Mouse (Mus musculus) myocyte (in vitro differentiated cells): ENCODE data around the gene Tex33. TPM values are rescaled to one million over a fixed set of nuclear protein-coding genes. Genes with fewer than 3 reads are reported as not detected.
A peak's percentile ranks its signal among the peaks of the same experiment; 100 is the strongest.

Experiments
- H3K27me3 ChIP-seq: one replicate; pipeline ENCODE4 v1.6.1; 2011; ENCODE audit not compliant: control insufficient read depth, insufficient read depth, insufficient read length
- H3K36me3 ChIP-seq: one replicate; pipeline ENCODE4 v1.6.1; 2011; ENCODE audit not compliant: control insufficient read depth, insufficient read depth
- H3K4me2 ChIP-seq: one replicate; pipeline ENCODE4 v1.6.1; 2011; ENCODE audit warnings: low read depth, control low read depth
- H3K4me3 ChIP-seq: one replicate; pipeline ENCODE4 v1.5.1; 2011; ENCODE audit warnings: mild to moderate bottlenecking, control low read depth, moderate library complexity
- H3K79me2 ChIP-seq: one replicate; pipeline ENCODE4 v1.6.1; 2011; ENCODE audit not compliant: control insufficient read depth, insufficient read depth
- H3ac ChIP-seq: one replicate; pipeline ENCODE4 v1.6.1; 2011; ENCODE audit not compliant: control insufficient read depth, insufficient read length
- CEBPB ChIP-seq: IDR thresholded peaks from 2 replicates; pipeline ENCODE4 v1.6.1; 2011; ENCODE audit warnings: mild to moderate bottlenecking, moderate library complexity; ENCODE audit not compliant: poor library complexity, insufficient read depth, severe bottlenecking
- E2F4 ChIP-seq: IDR thresholded peaks from one replicate; pipeline ENCODE4 v1.6.1; 2011; ENCODE audit warnings: mild to moderate bottlenecking, control low read depth, moderate library complexity; ENCODE audit not compliant: insufficient read depth
- MAX ChIP-seq: IDR thresholded peaks from one replicate; pipeline ENCODE4 v1.6.1; 2011; ENCODE audit warnings: low read depth, mild to moderate bottlenecking, control low read depth
- MYOD1 ChIP-seq, 3 experiments: IDR thresholded peaks; one replicate each; pipeline ENCODE4 v1.6.1; 2011; ENCODE audit warnings: control low read depth in 2 of 3, low read depth in 2 of 3, mild to moderate bottlenecking in 2 of 3, moderate library complexity in 1 of 3; ENCODE audit not compliant: insufficient read length in 2 of 3, control insufficient read depth in 1 of 3
- MYOG ChIP-seq, 3 experiments: IDR thresholded peaks; one replicate each; pipeline ENCODE4 v1.6.1; 2011; ENCODE audit warnings: control low read depth in 2 of 3, low read depth in 2 of 3, mild to moderate bottlenecking in 2 of 3; ENCODE audit not compliant: insufficient read length in 2 of 3, control insufficient read depth in 1 of 3, insufficient read depth in 1 of 3
- POLR2A ChIP-seq: IDR thresholded peaks from one replicate; pipeline ENCODE4 v1.6.1; 2011; ENCODE audit warnings: low read depth, mild to moderate bottlenecking, control low read depth, moderate library complexity; ENCODE audit not compliant: insufficient read length
- POLR2AphosphoS2 ChIP-seq: IDR thresholded peaks from one replicate; pipeline ENCODE4 v1.6.1; 2011; ENCODE audit warnings: low read depth, control low read depth; ENCODE audit not compliant: insufficient read length
- REST ChIP-seq: IDR thresholded peaks from one replicate; pipeline ENCODE4 v1.6.1; 2011; ENCODE audit warnings: mild to moderate bottlenecking, control low read depth, moderate library complexity; ENCODE audit not compliant: insufficient read depth, insufficient read length
- SRF ChIP-seq: IDR thresholded peaks from one replicate; pipeline ENCODE4 v1.6.1; 2011; ENCODE audit warnings: low read depth; ENCODE audit not compliant: control insufficient read depth, insufficient read length
- TCF12 ChIP-seq: IDR thresholded peaks from one replicate; pipeline ENCODE4 v1.6.1; 2011; ENCODE audit warnings: mild to moderate bottlenecking, control low read depth; ENCODE audit not compliant: poor library complexity, insufficient read depth, severe bottlenecking
- TCF3 ChIP-seq: IDR thresholded peaks from one replicate; pipeline ENCODE4 v1.6.1; 2011; ENCODE audit warnings: low read depth, control low read depth; ENCODE audit not compliant: insufficient read length
- USF1 ChIP-seq: IDR thresholded peaks from one replicate; pipeline ENCODE4 v1.6.1; 2011; ENCODE audit warnings: low read depth, mild to moderate bottlenecking, control low read depth, moderate library complexity
- polyA plus RNA-seq: library from polyadenylated mRNA; unstranded; fragments of >200 nt; fragmentation: generic; extraction: Trizol; gene quantifications from one replicate; pipeline ENCODE4 v1.2.1, GENCODE M21; 2012; ENCODE audit warnings: missing spikeins

Tex33 gene
- not detected for polyA plus RNA-seq

DNA sequence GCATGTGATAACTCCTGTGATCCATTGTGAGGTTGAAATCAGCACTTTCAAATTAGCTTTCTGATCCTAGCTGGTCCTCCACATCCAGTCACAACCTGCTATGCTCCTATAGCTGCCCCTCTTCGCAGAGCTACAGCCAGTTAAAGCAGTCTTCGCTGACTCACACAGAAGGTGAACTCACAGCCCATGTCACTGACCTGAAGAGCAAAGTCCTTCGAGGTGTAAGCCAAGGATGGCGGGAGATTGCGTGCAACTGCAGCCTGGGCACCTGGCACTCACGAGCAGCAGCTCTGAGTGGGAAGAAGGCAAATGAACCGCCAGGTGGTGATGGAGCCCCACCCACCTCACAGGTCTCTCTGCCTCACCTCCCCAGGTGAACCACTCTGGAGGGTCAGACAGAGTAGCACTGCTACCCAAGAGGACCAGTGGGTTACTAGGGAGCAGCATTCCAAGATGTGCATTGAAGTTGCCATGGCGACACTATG lies at the start of gene Tex33:
Gene Tex33 (minus strand): TSS at position 435 of the 485 bp plus-strand sequence.
- no peaks in the 10 kb centered on the region for H3K36me3 ChIP-seq
- H3K79me2 ChIP-seq = no peaks in the 10 kb centered on the region
- no peak within 1 kb of the TSS for H3K4me3 ChIP-seq
- peaks cover 37% of the 10 kb centered on the region for H3K27me3 ChIP-seq
- H3K4me2 ChIP-seq = no peak within 1 kb of the TSS
- no peak for TF ChIP-seq CEBPB
- no peak for TF ChIP-seq TCF12
- TF ChIP-seq MYOG (IDR thresholded peaks at IDR 0.05; ENCODE audit: control insufficient read depth in 1 of 3, insufficient read depth in 1 of 3, insufficient read length in 2 of 3, low read depth in 2 of 3) = no peak
- TF ChIP-seq TCF3 = no peak
- no peak for TF ChIP-seq E2F4
- TF ChIP-seq POLR2AphosphoS2 = no peak
- TF ChIP-seq SRF = no peak
- TF ChIP-seq POLR2A = no peak
- no peak for TF ChIP-seq MAX
- TF ChIP-seq MYOD1 (IDR thresholded peaks at IDR 0.05; ENCODE audit: control insufficient read depth in 1 of 3, insufficient read length in 2 of 3, low read depth in 2 of 3) = no peak
- TF ChIP-seq REST = no peak
- H3ac ChIP-seq = no peak within 1 kb of the TSS

DNA sequence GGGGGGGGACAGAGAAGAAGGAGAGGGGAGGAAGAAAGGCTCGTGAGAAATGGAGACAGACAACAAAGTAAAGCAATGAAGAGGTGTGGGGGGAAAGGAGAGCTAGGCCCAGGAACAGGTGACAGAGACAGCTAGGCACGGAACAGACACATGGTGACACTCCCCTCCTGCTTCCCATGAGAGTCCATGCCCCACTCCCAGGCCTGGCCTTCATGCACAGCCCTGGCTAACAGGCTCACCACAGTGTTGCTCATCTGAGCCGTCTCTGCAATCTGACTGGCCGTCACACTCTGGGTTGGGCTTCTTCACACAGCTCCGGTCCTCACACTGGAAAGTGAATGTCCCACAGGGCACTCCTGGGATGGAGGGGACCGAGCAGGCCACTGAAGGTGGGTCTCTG lies 48.1 kb upstream of the Tex33 start:
- H3K4me2 ChIP-seq = no peak overlapping the region
- no peaks in the 10 kb centered on the region for H3K36me3 ChIP-seq
- TF ChIP-seq CEBPB = no peak
- TF ChIP-seq POLR2AphosphoS2 = peak; percentile 70
- no peak overlapping the region for H3ac ChIP-seq
- no peaks in the 10 kb centered on the region for H3K79me2 ChIP-seq
- no peak overlapping the region for H3K4me3 ChIP-seq
- no peaks in the 10 kb centered on the region for H3K27me3 ChIP-seq

DNA sequence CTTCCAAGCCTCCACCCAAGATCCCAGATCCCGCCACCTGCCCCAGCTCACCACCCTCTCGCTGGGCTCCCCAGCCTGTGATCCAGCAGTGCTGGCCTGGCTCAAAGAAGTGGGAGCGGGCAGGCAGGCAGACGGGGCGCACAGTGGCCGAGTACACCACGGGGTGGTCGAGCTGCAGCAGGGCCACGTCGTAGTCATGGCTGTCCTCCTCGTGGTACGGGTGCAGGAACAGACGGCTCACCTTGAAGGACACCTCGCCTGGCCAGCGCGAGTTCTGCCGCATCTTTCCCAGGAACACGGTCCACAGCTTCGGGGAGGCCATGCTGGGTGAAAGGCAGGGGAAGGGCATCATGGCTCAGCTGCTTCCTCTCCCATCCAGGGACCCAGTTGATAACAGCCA lies 46.5 kb upstream of the Tex33 start:
- TF ChIP-seq USF1 (no peak), MYOG (IDR thresholded peaks at IDR 0.05; ENCODE audit: control insufficient read depth in 1 of 3, insufficient read depth in 1 of 3, insufficient read length in 2 of 3, low read depth in 2 of 3) (peak in 1 of 3 experiments; percentile 18), POLR2AphosphoS2 (peak; percentile 76)
- H3K27me3 ChIP-seq = no peaks in the 10 kb centered on the region
- no peak overlapping the region for H3ac ChIP-seq
- H3K36me3 ChIP-seq = no peaks in the 10 kb centered on the region
- no peak overlapping the region for H3K4me2 ChIP-seq
- no peak overlapping the region for H3K4me3 ChIP-seq
- H3K79me2 ChIP-seq = no peaks in the 10 kb centered on the region

DNA sequence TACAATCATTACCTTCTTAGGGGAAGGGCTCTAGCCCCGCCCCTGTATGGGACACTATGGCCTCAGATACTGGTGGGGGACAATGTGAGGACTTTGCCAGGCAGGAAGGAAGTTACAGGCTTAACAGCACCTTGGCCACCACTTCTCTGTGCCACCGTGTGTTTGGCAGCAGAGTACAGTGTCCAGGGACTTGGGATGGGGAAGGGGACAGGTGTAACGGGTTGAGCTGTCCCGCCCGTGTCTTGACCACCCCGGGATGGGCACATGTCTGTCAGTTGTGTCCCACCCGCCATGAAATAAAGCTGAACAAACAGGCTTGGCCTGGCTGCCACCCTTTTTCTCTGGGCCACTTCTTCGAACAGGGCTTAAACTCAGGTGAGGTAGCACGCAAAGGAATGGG lies 43.3 kb upstream of the Tex33 start:
- Histone ChIP-seq H3ac (no peak overlapping the region), H3K4me2 (no peak overlapping the region), H3K27me3 (no peaks in the 10 kb centered on the region), H3K4me3 (no peak overlapping the region), H3K36me3 (no peaks in the 10 kb centered on the region), H3K79me2 (no peaks in the 10 kb centered on the region)
- TF ChIP-seq MAX = no peak
- no peak for TF ChIP-seq E2F4
- no peak for TF ChIP-seq MYOG (IDR thresholded peaks at IDR 0.05; ENCODE audit: control insufficient read depth in 1 of 3, insufficient read depth in 1 of 3, insufficient read length in 2 of 3, low read depth in 2 of 3)
- TF ChIP-seq POLR2A = no peak
- no peak for TF ChIP-seq TCF12
- TF ChIP-seq TCF3 = no peak
- TF ChIP-seq SRF = no peak
- TF ChIP-seq REST = no peak
- TF ChIP-seq POLR2AphosphoS2 = no peak
- no peak for TF ChIP-seq USF1
- TF ChIP-seq MYOD1 (IDR thresholded peaks at IDR 0.05; ENCODE audit: control insufficient read depth in 1 of 3, insufficient read length in 2 of 3, low read depth in 2 of 3) = no peak
- TF ChIP-seq CEBPB = no peak

DNA sequence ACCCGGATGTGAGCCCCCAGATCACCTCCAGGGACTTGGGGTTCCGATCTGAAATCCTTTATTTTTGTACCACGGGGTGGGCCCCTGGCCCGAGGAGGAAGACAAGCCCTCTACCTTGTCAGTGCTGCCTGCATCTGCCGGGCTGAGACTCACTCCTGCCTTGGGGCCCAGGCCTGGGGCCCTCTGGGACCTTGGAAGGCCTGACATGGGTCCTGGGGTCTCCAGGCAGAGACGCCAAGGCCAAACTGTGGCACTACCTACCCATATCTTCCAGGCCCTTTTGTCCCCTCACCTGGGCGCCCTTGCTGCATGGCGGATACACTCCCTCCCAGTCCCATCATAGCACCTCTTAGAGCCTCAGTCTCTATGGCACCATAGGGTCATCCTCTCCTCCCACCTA lies 42.8 kb upstream of the Tex33 start:
- H3K36me3 ChIP-seq = no peaks in the 10 kb centered on the region
- no peaks in the 10 kb centered on the region for H3K79me2 ChIP-seq
- H3K4me3 ChIP-seq = no peak overlapping the region
- TF ChIP-seq SRF (no peak), TCF12 (no peak), E2F4 (no peak), MYOD1 (IDR thresholded peaks at IDR 0.05; ENCODE audit: control insufficient read depth in 1 of 3, insufficient read length in 2 of 3, low read depth in 2 of 3) (no peak), MAX (no peak), CEBPB (no peak), MYOG (IDR thresholded peaks at IDR 0.05; ENCODE audit: control insufficient read depth in 1 of 3, insufficient read depth in 1 of 3, insufficient read length in 2 of 3, low read depth in 2 of 3) (no peak), POLR2A (no peak), POLR2AphosphoS2 (no peak), USF1 (no peak), TCF3 (no peak), REST (no peak)
- no peak overlapping the region for H3ac ChIP-seq
- H3K4me2 ChIP-seq = no peak overlapping the region
- H3K27me3 ChIP-seq = no peaks in the 10 kb centered on the region
